8 mouse cellular contexts compared by ENCODE assay signal in the genomic region with DNA sequence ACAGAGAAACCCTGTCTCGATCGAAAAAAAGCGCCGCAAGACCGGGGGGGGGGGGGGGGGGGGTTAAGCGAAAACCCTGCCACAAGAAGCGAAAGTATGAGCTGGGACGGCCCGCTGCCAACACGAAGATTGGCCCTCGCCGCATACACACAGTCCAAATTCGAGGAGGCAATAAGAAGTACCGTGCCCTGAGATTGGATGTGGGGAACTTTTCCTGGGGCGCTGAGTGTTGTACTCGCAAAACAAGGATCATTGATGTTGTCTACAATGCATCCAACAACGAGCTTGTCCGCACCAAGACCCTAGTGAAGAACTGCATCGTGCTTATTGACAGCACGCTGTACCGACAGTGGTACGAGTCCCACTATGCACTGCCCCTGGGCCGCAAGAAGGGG. TPM values are rescaled to one million over a fixed set of nuclear protein-coding genes. Genes with fewer than 3 reads are reported as not detected.
DNase-seq lines count a peak whose midpoint lies in the region; ATAC-seq and TF ChIP-seq lines count a peak whose summit lies in the region.
"Not testable (repeated sequence)": the region's sequence is repeated elsewhere in the genome, so short reads cannot be mapped to it uniquely, and the experiment has no call there.

No protein-coding gene starts in this region.

- not testable (repeated sequence) for H3K27me3 ChIP-seq in cerebellum, adult 2 months (ENCODE audit: control insufficient read depth, insufficient read depth, low read length); forebrain, embryonic 15.5 days; kidney, embryonic 14.5 days (ENCODE audit: control insufficient read depth, insufficient read depth, low read length); liver, embryonic 13.5 days; midbrain, embryonic 12.5 days; spleen, adult 2 months (ENCODE audit: control insufficient read depth, insufficient read depth, low read length)

- whole genome bisulfite sequencing in cerebellum, adult 2 months = 17% methylated on average over 22 of the region's 23 CpGs
- WGBS in forebrain, embryonic 15.5 days = 29% methylated on average over 23 of the region's 23 CpGs
- 40% methylated on average over 19 of the region's 23 CpGs for WGBS in kidney, embryonic 14.5 days
- WGBS in liver, embryonic 13.5 days (ENCODE audit: insufficient replicate concordance) = 16% methylated on average over 23 of the region's 23 CpGs
- WGBS in midbrain, embryonic 12.5 days = 41% methylated on average over 20 of the region's 23 CpGs
- 6% methylated on average over 23 of the region's 23 CpGs for WGBS in spleen, adult 2 months

- H3K9ac ChIP-seq in forebrain, embryonic 15.5 days (replicated peaks) = not testable (repeated sequence)
- peak overlapping the region; percentile 92; the same call in 1 of the 2 replicates for H3K9ac ChIP-seq in kidney, embryonic 14.5 days (ENCODE audit: low read depth, low read length)
- peak overlapping the region; percentile 95 for H3K9ac ChIP-seq in liver, embryonic 13.5 days
- peak overlapping the region; percentile 96; the same call in 1 of the 2 replicates for H3K9ac ChIP-seq in midbrain, embryonic 12.5 days (replicated peaks)

- not testable (repeated sequence) for TF ChIP-seq CTCF in cerebellum, adult 2 months (IDR thresholded peaks at IDR 0.05; ENCODE audit: borderline replicate concordance, insufficient read depth, low read depth, low read length); spleen, adult 2 months (IDR thresholded peaks at IDR 0.05; ENCODE audit: extremely low read depth, insufficient read depth, insufficient read length, insufficient replicate concordance)

- H3K9me3 ChIP-seq in forebrain, embryonic 15.5 days; kidney, embryonic 14.5 days (ENCODE audit: control insufficient read depth, low read length); liver, embryonic 13.5 days (replicated peaks); midbrain, embryonic 12.5 days: not testable (repeated sequence)

- not testable (repeated sequence) for H3K4me1 ChIP-seq in cerebellum, adult 2 months (ENCODE audit: control insufficient read depth, insufficient read depth, low read length); forebrain, embryonic 15.5 days; kidney, embryonic 14.5 days (ENCODE audit: control insufficient read depth, insufficient read depth, low read length); midbrain, embryonic 12.5 days; spleen, adult 2 months (ENCODE audit: control insufficient read depth, insufficient read depth, insufficient read length)
- peaks cover 44% of the 10 kb centered on the region for H3K4me1 ChIP-seq in liver, embryonic 13.5 days (replicated peaks)

- TF ChIP-seq POLR2A in cerebellum, adult 2 months (IDR thresholded peaks at IDR 0.05; ENCODE audit: borderline replicate concordance, insufficient read depth, low read length); spleen, adult 2 months (IDR thresholded peaks at IDR 0.05; ENCODE audit: low read depth, low read length): not testable (repeated sequence)

- not testable (repeated sequence) for H3K36me3 ChIP-seq in forebrain, embryonic 15.5 days; kidney, embryonic 14.5 days (ENCODE audit: control insufficient read depth, insufficient read depth, low read length); liver, embryonic 13.5 days; midbrain, embryonic 12.5 days; spleen, adult 2 months (ENCODE audit: control insufficient read depth, insufficient read depth, low read length)

- H3K4me2 ChIP-seq in forebrain, embryonic 15.5 days (replicated peaks) = peak overlapping the region; percentile 55
- H3K4me2 ChIP-seq in kidney, embryonic 14.5 days (replicated peaks; ENCODE audit: low read depth, low read length) = peak overlapping the region; percentile 68; the same call in 1 of the 2 replicates
- H3K4me2 ChIP-seq in liver, embryonic 13.5 days = peak overlapping the region; percentile 79
- peak overlapping the region; percentile 64 for H3K4me2 ChIP-seq in midbrain, embryonic 12.5 days (replicated peaks)

- ATAC-seq in forebrain, embryonic 15.5 days (replicated peaks); kidney, embryonic 14.5 days (ENCODE audit: low FRiP score, low TSS enrichment); liver, embryonic 13.5 days (ENCODE audit: low read depth); midbrain, embryonic 12.5 days (ENCODE audit: low FRiP score, low read depth): not testable (repeated sequence)

- H3K4me3 ChIP-seq in cerebellum, adult 2 months (replicated peaks; ENCODE audit: insufficient read depth, low read depth, low read length) = peak overlapping the region; percentile 92
- peak overlapping the region; percentile 97 for H3K4me3 ChIP-seq in forebrain, embryonic 15.5 days
- peak overlapping the region; percentile 91 for H3K4me3 ChIP-seq in kidney, embryonic 14.5 days (ENCODE audit: low read length)
- peak overlapping the region; percentile 91 for H3K4me3 ChIP-seq in liver, embryonic 13.5 days (replicated peaks)
- peak overlapping the region; percentile 89 for H3K4me3 ChIP-seq in midbrain, embryonic 12.5 days
- peak overlapping the region; percentile 95 for H3K4me3 ChIP-seq in spleen, adult 2 months (ENCODE audit: extremely low read depth, insufficient read depth, insufficient read length)

- not testable (repeated sequence) for H3K27ac ChIP-seq in cerebellum, adult 2 months (ENCODE audit: insufficient read depth, low read length)
- H3K27ac ChIP-seq in forebrain, embryonic 15.5 days (replicated peaks) = peak overlapping the region; percentile 91
- H3K27ac ChIP-seq in kidney, embryonic 14.5 days (ENCODE audit: low read depth, low read length) = 0 out of 2 replicates have a peak overlapping the region, but pooled peaks have one; percentile 73
- H3K27ac ChIP-seq in liver, embryonic 13.5 days = peak overlapping the region; percentile 87
- peak overlapping the region; percentile 93; the same call in 1 of the 2 replicates for H3K27ac ChIP-seq in midbrain, embryonic 12.5 days (replicated peaks)
- peak overlapping the region; percentile 81 for H3K27ac ChIP-seq in spleen, adult 2 months (ENCODE audit: insufficient read depth, low read length)

- peak; percentile 45 for DNase-seq in 3134 (ENCODE audit: extremely low read depth, insufficient read length, low spot score)
- DNase-seq in cerebellum, adult 2 months; liver, embryonic 13.5 days; spleen, adult 2 months (ENCODE audit: low read depth in 1 of 2, low spot score in 2 of 2): not testable (repeated sequence)
- peak; percentile 18 for DNase-seq in heart, postnatal 4 days

RNA-seq across cellular contexts. Expression of a gene that starts 4.6 kb away (rescaled TPM):
- 76.2 and 77.8 TPM in 2 replicates for polyA plus RNA-seq in cerebellum, adult 2 months (2012; rRNA removed)
- polyA plus RNA-seq in forebrain, embryonic 15.5 days (2015; fragmentation: Nextera tagmentation; extraction: Ambion mirVana) = 46.8 and 48.3 TPM in 2 replicates
- 10 to 100 TPM; 55.1 to 59.8 TPM for total RNA-seq in heart, postnatal 4 days (2021)
- polyA plus RNA-seq in kidney, embryonic 14.5 days (2014; fragmentation: Nextera tagmentation; extraction: Ambion mirVana) = 36.0 and 57.6 TPM in 2 replicates
- 16.6 and 16.8 TPM in 2 replicates for polyA plus RNA-seq in liver, embryonic 13.5 days (2015; fragmentation: Nextera tagmentation; extraction: Ambion mirVana)
- polyA plus RNA-seq in midbrain, embryonic 12.5 days (2016; fragmentation: Nextera tagmentation; extraction: Ambion mirVana) = 50.1 and 56.4 TPM in 2 replicates
- 34.0 and 39.3 TPM in 2 replicates for polyA plus RNA-seq in spleen, adult 2 months (2012; rRNA removed)

RNA-seq across cellular contexts. Expression of a gene that starts 19.7 kb away (rescaled TPM):
- 12.9 and 15.5 TPM in 2 replicates for polyA plus RNA-seq in cerebellum, adult 2 months (2012; rRNA removed)
- 15.7 and 18.7 TPM in 2 replicates for polyA plus RNA-seq in forebrain, embryonic 15.5 days (2015; fragmentation: Nextera tagmentation; extraction: Ambion mirVana)
- total RNA-seq in heart, postnatal 4 days (2021) = 10 to 100 TPM; 29.8 to 30.8 TPM
- polyA plus RNA-seq in kidney, embryonic 14.5 days (2014; fragmentation: Nextera tagmentation; extraction: Ambion mirVana) = 6.3 and 9.1 TPM in 2 replicates
- polyA plus RNA-seq in liver, embryonic 13.5 days (2015; fragmentation: Nextera tagmentation; extraction: Ambion mirVana) = 0.82 and 1.2 TPM in 2 replicates
- 21.3 and 21.7 TPM in 2 replicates for polyA plus RNA-seq in midbrain, embryonic 12.5 days (2016; fragmentation: Nextera tagmentation; extraction: Ambion mirVana)
- 22.2 and 30.5 TPM in 2 replicates for polyA plus RNA-seq in spleen, adult 2 months (2012; rRNA removed)
